Mouse (Mus musculus): ENCODE measurements around the gene Ext2. TPM values are rescaled to one million over a fixed set of nuclear protein-coding genes. Genes with fewer than 3 reads are reported as not detected.

Ext2 gene
- polyA plus RNA-seq, 1 experiment from 2014 or later, result 132 TPM

- no peak for ATAC-seq (ENCODE audit: insufficient number of reproducible peaks, low FRiP score, low TSS enrichment, low read depth)
- WGBS, result 85% methylated on average over 6 of the region's 6 CpGs
These were observed 17.7 kb upstream of the Ext2 start for GRCm38 (mm10) chr2:93840109-93840508.

GRCm38 (mm10) chr2:93838931-93839330, 16.6 kb upstream of the Ext2 start:
- H3K27me3 ChIP-seq, result no peaks in the 10 kb centered on the region
- no peak for ATAC-seq (ENCODE audit: insufficient number of reproducible peaks, low FRiP score, low TSS enrichment, low read depth)
- H3K4me3 ChIP-seq (replicated peaks), result no peak overlapping the region
- no peak overlapping the region for H3K4me2 ChIP-seq (replicated peaks)
- no peak overlapping the region for H3K9ac ChIP-seq
- H3K27ac ChIP-seq (replicated peaks), result no peak overlapping the region
- no peaks in the 10 kb centered on the region for H3K9me3 ChIP-seq (replicated peaks)
- peaks cover 67% of the 10 kb centered on the region for H3K36me3 ChIP-seq
- H3K4me1 ChIP-seq, result no peaks in the 10 kb centered on the region
- 91% methylated on average over 4 of the region's 4 CpGs for WGBS

More at GRCm38 (mm10) chr2:93840109-93840508, 17.7 kb upstream of the Ext2 start:
- Histone ChIP-seq H3K9ac (no peak overlapping the region), H3K36me3 (peaks cover 67% of the 10 kb centered on the region), H3K4me3 (replicated peaks) (no peak overlapping the region), H3K4me1 (no peaks in the 10 kb centered on the region), H3K4me2 (replicated peaks) (no peak overlapping the region), H3K9me3 (replicated peaks) (no peaks in the 10 kb centered on the region), H3K27ac (replicated peaks) (no peak overlapping the region), H3K27me3 (no peaks in the 10 kb centered on the region)

- 77% methylated on average over 13 of the region's 13 CpGs for WGBS
- Histone ChIP-seq H3K27ac (replicated peaks) (no peak overlapping the region), H3K4me1 (no peaks in the 10 kb centered on the region), H3K9ac (no peak overlapping the region), H3K4me2 (replicated peaks) (no peak overlapping the region), H3K4me3 (replicated peaks) (no peak overlapping the region), H3K9me3 (replicated peaks) (no peaks in the 10 kb centered on the region), H3K36me3 (peaks cover 44% of the 10 kb centered on the region), H3K27me3 (no peaks in the 10 kb centered on the region)
- no peak for ATAC-seq (ENCODE audit: insufficient number of reproducible peaks, low FRiP score, low TSS enrichment, low read depth)
These were observed 13.9 kb upstream of the Ext2 start for GRCm38 (mm10) chr2:93836232-93836785.

- no peaks in the 10 kb centered on the region for H3K9me3 ChIP-seq (replicated peaks)
- no peaks in the 10 kb centered on the region for H3K27me3 ChIP-seq
- H3K4me3 ChIP-seq (replicated peaks), result no peak overlapping the region
- H3K4me1 ChIP-seq, result no peaks in the 10 kb centered on the region
- no peak for ATAC-seq (ENCODE audit: insufficient number of reproducible peaks, low FRiP score, low TSS enrichment, low read depth)
- H3K27ac ChIP-seq (replicated peaks), result no peak overlapping the region
- WGBS, result 76% methylated on average over 11 of the region's 11 CpGs
- no peak overlapping the region for H3K9ac ChIP-seq
- no peak overlapping the region for H3K4me2 ChIP-seq (replicated peaks)
- peaks cover 36% of the 10 kb centered on the region for H3K36me3 ChIP-seq
These were observed 13.2 kb upstream of the Ext2 start for GRCm38 (mm10) chr2:93835596-93835995.

GRCm38 (mm10) chr2:93823519-93823918, 1.2 kb upstream of the Ext2 start:
- no peak for ATAC-seq (ENCODE audit: insufficient number of reproducible peaks, low FRiP score, low TSS enrichment, low read depth)
- Histone ChIP-seq H3K4me3 (replicated peaks) (no peak overlapping the region), H3K27me3 (no peaks in the 10 kb centered on the region), H3K36me3 (peaks cover 9% of the 10 kb centered on the region; the same call in 1 of the 2 replicates), H3K4me1 (peaks cover 10% of the 10 kb centered on the region), H3K27ac (replicated peaks) (no peak overlapping the region), H3K9me3 (replicated peaks) (no peaks in the 10 kb centered on the region), H3K4me2 (replicated peaks) (no peak overlapping the region), H3K9ac (no peak overlapping the region)
- 19% methylated on average over 8 of the region's 8 CpGs for WGBS

GRCm38 (mm10) chr2:93817791-93818190, 4.6 kb downstream of the Ext2 start:
- Histone ChIP-seq H3K27me3 (no peaks in the 10 kb centered on the region), H3K4me1 (peaks cover 10% of the 10 kb centered on the region), H3K4me2 (replicated peaks) (no peak overlapping the region), H3K36me3 (peaks cover 20% of the 10 kb centered on the region), H3K9ac (no peak overlapping the region), H3K9me3 (replicated peaks) (no peaks in the 10 kb centered on the region), H3K27ac (replicated peaks) (no peak overlapping the region), H3K4me3 (replicated peaks) (no peak overlapping the region)
- WGBS, result 95% methylated on average over 5 of the region's 5 CpGs
- no peak for ATAC-seq (ENCODE audit: insufficient number of reproducible peaks, low FRiP score, low TSS enrichment, low read depth)

GRCm38 (mm10) chr2:93813343-93813742, 9.0 kb downstream of the Ext2 start:
- no peak overlapping the region for H3K27ac ChIP-seq (replicated peaks)
- H3K27me3 ChIP-seq, result no peaks in the 10 kb centered on the region
- H3K9me3 ChIP-seq (replicated peaks), result no peaks in the 10 kb centered on the region
- ATAC-seq (ENCODE audit: insufficient number of reproducible peaks, low FRiP score, low TSS enrichment, low read depth), result no peak
- H3K4me3 ChIP-seq (replicated peaks), result no peak overlapping the region
- H3K4me1 ChIP-seq, result no peaks in the 10 kb centered on the region
- H3K9ac ChIP-seq, result no peak overlapping the region
- WGBS, result 90% methylated on average over 22 of the region's 22 CpGs
- peaks cover 51% of the 10 kb centered on the region for H3K36me3 ChIP-seq
- H3K4me2 ChIP-seq (replicated peaks), result no peak overlapping the region

- no peak overlapping the region for H3K4me3 ChIP-seq (replicated peaks)
- H3K27me3 ChIP-seq, result no peaks in the 10 kb centered on the region
- no peaks in the 10 kb centered on the region for H3K9me3 ChIP-seq (replicated peaks)
- H3K36me3 ChIP-seq, result peaks cover 53% of the 10 kb centered on the region
- WGBS, result 27% methylated on average over 4 of the region's 4 CpGs
- H3K4me1 ChIP-seq, result peaks cover 8% of the 10 kb centered on the region; the same call in 1 of the 2 replicates
- H3K9ac ChIP-seq, result no peak overlapping the region
- H3K4me2 ChIP-seq (replicated peaks), result no peak overlapping the region
- no peak overlapping the region for H3K27ac ChIP-seq (replicated peaks)
- no peak for ATAC-seq (ENCODE audit: insufficient number of reproducible peaks, low FRiP score, low TSS enrichment, low read depth)
These were observed 10.6 kb downstream of the Ext2 start for GRCm38 (mm10) chr2:93811812-93812211.

GRCm38 (mm10) chr2:93809931-93810330, 12.4 kb downstream of the Ext2 start:
- Histone ChIP-seq H3K9me3 (replicated peaks) (no peaks in the 10 kb centered on the region), H3K4me3 (replicated peaks) (no peak overlapping the region), H3K4me2 (replicated peaks) (no peak overlapping the region), H3K27me3 (no peaks in the 10 kb centered on the region), H3K4me1 (peaks cover 9% of the 10 kb centered on the region; the same call in 1 of the 2 replicates), H3K9ac (no peak overlapping the region), H3K36me3 (peaks cover 70% of the 10 kb centered on the region), H3K27ac (replicated peaks) (no peak overlapping the region)
- WGBS, result 5% methylated on average over 2 of the region's 2 CpGs
- ATAC-seq (ENCODE audit: insufficient number of reproducible peaks, low FRiP score, low TSS enrichment, low read depth), result no peak

GRCm38 (mm10) chr2:93808071-93808470, 14.3 kb downstream of the Ext2 start:
- H3K9me3 ChIP-seq (replicated peaks), result no peaks in the 10 kb centered on the region
- H3K4me2 ChIP-seq (replicated peaks), result no peak overlapping the region
- peaks cover 9% of the 10 kb centered on the region; the same call in 1 of the 2 replicates for H3K4me1 ChIP-seq
- no peak for ATAC-seq (ENCODE audit: insufficient number of reproducible peaks, low FRiP score, low TSS enrichment, low read depth)
- peak overlapping the region; percentile 44; the same call in 1 of the 2 replicates for H3K27ac ChIP-seq (replicated peaks)
- H3K4me3 ChIP-seq (replicated peaks), result no peak overlapping the region
- no peak overlapping the region for H3K9ac ChIP-seq
- peaks cover 77% of the 10 kb centered on the region for H3K36me3 ChIP-seq
- H3K27me3 ChIP-seq, result no peaks in the 10 kb centered on the region
- WGBS, result 54% methylated on average over 5 of the region's 5 CpGs

GRCm38 (mm10) chr2:93807440-93807839, 14.9 kb downstream of the Ext2 start:
- no peak overlapping the region for H3K4me3 ChIP-seq (replicated peaks)
- no peak for ATAC-seq (ENCODE audit: insufficient number of reproducible peaks, low FRiP score, low TSS enrichment, low read depth)
- H3K27ac ChIP-seq (replicated peaks), result no peak overlapping the region
- peaks cover 9% of the 10 kb centered on the region; the same call in 1 of the 2 replicates for H3K4me1 ChIP-seq
- no peaks in the 10 kb centered on the region for H3K27me3 ChIP-seq
- WGBS, result 65% methylated on average over 8 of the region's 8 CpGs
- no peak overlapping the region for H3K4me2 ChIP-seq (replicated peaks)
- no peaks in the 10 kb centered on the region for H3K9me3 ChIP-seq (replicated peaks)
- H3K9ac ChIP-seq, result no peak overlapping the region
- peaks cover 73% of the 10 kb centered on the region for H3K36me3 ChIP-seq

Measured in embryonic facial prominence, embryonic 15.5 days (tissue).